Mouse (Mus musculus) ovary, postnatal 10 days (tissue): Measurements from ENCODE around the gene Xaf1.
"Not testable (repeated sequence)": the region's sequence is repeated elsewhere in the genome, so short reads cannot be mapped to it uniquely, and the experiment has no call there.

Experiments
- DNase-seq: peaks from one replicate; pipeline ENCODE4 v3.0.0; 2022; ENCODE audit warnings: low spot score

Gene Xaf1

DNA sequence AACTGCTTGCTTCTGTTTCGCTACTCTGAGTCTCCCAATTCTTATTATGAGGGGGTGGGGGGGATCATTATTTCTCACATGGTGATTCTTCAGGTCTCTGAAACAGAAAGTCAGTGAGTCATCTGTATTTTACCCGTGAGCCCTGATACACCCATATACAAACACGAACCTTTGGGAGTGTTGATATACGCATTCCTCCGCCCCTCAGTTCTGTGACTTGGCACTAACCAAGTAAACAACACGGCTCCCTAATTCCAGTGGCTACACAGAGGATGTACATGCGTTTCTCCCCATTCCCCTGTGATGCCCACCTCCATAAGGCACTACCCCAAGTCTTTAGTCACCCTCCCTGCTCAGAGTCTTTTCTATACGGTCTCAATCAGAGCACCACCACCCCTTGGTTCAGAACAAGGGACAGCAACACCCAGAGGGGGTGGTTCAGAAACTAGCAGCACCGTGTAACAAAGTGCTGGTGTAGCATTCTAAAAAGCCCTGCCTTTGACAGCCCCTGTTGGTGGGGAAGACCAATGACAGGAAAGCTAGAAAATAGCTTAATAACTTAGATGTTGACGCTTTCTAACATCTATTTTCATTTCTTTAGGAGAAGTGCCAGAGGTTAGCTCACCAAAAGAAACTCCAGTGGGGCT is 10.0 kb downstream of the Xaf1 start:
- DNase-seq = no peak

DNA sequence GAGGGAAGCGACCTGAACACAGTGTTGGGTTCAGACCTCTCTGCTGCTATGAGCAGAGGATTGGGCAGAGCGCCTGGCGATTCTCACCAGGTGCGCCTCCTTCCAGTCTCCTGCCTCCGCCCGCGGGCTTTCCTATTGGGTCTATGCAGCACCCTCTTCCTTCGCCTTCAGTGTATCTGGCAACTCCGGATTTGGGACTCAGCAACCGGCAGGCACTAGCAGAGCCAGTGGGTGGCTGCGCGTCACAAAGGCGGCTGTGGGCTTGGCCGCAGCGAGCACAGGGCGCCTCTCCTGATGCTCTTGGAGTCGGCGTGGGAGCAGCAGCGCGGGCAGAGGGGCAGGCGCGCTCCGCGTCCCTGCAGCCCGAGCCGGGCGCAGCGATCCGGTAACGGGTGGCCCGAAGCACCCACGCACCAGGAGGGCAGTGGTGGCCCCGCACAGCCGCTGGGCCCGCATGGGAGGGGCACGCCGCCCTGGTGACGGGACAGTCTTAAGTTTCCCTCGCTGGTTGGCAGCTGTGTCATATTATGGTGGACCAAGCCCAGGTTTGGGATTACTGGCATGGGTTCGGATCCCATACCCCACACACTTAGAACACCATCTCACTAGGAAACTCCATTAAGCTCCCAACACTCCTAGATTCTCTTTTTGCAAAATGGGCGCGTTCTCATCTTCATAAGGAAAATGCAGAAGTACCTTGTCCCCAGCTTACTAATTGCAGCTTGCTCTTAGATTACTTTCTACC is 12.9 kb downstream of the Xaf1 start, which contains the start of gene Fbxo39:
Fbxo39 (plus strand) TSS at position 294 of the 745 bp plus-strand sequence.
- no peak for DNase-seq

DNA sequence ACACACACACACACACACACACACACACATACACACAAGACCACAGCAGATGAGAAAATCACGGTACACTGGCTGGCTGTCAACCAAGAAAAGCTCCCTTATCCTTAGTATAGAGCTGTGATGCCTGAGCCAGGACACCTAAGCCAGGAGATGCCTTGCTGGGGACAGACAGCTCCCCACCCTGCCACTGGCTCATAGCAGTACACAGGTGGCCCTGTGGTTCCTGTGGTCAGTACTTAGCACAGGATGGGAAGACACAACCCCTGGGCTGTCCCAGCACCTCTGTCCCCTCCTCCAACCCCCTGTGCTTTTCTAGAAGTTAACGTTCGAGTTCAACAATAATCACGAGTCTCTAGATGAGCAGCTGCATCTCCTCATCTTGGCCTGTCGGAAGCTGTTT is 16.6 kb downstream of the Xaf1 start:
- DNase-seq = no peak

DNA sequence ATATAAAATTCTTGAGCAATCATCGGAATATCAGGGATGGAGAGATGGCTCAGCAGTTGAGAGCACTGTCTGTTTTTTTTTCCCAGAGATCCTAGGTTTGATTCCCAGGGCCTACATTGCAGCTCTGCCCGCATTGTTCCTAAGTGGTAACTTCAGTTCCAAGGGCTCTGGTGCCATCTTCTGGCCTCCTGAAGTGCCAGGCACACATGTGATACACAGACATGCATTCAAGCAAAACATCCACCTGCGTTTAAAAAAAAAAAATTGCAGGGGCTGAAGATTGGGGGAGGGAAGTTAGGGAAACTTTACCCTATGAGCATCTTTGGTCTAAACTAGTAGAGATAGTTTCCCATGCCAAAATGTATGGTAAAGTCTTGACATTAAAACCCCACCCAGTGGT is 23.0 kb downstream of the Xaf1 start:
- DNase-seq = no peak

DNA sequence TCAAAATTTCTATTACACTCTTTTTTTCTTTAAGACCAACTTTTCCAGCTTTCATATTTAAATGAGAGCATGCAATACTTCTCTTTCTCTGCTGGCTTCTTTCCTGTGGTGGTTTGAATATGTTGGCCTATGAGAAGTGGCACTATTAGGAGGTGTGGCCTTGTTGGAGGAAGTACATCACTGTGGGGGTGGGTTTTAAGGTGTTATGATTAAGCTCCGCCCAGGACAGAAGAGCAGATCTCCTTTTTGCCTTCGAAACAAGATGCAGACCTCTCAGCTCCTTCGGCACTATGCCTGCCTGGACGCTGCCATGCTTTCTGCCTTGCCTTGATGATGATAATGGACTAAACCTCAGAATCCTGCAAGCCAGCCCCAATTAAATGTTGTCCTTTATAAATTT is 24.3 kb downstream of the Xaf1 start:
- DNase-seq = no peak

DNA sequence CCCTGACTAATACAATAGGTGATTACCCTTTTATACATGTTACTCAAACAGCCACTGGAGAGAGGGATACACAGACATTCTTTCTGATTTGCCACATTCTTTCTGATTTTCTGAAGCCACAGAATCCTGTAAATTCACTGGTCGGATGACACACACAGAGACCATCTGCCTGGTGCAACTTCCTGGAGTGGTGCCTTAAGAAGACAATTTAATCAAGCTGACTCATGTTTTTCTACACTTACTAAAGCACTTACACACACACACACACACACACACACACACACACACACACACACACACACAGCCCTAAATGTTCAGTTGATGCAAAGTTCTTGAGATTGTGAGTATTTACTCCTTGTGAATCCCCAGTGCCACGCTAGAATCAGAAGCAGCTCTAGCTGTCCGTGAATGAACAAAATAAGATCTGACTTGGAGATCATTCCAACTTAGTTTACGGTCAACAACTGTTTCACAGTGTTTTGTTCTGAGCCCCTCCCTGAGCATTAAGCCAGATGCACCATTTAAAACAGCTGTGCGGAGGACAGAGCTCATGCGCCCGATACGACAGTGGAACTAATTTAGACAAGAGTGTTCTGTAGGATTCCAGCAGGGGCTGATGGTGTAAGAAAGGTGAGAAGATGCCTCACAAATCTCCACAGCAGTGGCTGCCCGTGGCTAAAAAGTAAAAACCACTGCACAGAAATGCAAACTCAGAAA is 31.7 kb downstream of the Xaf1 start:
- no peak for DNase-seq

DNA sequence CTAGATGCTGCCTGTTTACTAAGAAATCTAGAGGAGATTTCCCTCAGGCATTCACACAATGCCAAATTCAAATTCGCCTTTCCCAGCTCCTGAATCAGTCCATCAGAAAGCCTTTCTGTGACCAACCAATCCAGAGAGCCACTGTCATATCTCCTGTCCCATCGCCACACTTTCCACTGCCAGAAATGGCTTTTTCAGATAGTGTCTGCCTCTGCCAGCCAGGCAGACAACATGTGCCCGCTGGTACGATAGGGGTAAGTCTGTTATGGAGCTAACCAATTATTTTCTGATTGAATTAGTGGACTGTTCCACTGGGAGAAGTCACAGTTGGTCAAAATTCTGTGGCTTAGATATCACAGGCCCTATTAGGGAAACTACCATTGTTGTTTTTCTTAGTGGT is 33.2 kb downstream of the Xaf1 start:
- no peak for DNase-seq

DNA sequence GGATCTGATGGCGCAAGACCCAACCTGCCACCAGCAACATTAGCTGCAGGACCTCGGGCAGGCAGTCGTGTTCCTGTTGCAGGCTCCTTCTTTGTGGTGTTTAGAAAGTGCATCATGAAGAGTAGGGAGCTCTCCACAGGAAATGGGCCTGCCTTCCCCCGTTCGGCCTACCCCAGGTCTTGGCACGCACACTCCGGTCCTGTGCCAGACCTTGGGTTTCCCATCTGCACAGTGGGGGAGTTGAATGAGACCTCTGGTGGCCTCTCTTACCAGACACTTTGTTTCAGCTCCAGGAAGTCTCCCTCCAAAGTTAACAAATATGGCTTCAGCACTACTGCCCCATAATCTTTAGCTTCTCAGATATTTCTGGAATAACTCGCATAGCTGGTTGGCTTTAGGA is 35.3 kb downstream of the Xaf1 start:
- no peak for DNase-seq

DNA sequence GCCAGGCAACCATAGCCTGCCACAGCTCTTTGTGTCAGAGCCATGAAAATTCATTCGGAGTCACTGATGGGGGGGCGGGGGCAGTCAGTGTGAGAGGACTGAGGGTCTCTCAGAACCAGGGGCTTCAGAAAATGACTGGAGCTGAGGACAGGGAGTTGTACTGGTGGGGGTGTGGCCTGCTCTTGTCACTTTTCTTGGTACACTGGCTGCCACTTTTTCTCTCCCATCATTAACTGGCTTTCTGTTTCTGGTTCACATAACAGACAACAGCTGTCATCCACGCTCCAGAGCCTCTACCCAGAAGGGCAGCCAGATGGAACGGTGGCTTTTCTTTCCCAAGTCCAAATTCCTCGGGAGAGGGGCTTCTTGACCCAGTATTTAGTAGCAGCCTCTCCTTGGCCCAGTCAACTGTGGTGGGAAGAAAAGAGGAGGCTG is 37.0 kb downstream of the Xaf1 start:
- DNase-seq = no peak

DNA sequence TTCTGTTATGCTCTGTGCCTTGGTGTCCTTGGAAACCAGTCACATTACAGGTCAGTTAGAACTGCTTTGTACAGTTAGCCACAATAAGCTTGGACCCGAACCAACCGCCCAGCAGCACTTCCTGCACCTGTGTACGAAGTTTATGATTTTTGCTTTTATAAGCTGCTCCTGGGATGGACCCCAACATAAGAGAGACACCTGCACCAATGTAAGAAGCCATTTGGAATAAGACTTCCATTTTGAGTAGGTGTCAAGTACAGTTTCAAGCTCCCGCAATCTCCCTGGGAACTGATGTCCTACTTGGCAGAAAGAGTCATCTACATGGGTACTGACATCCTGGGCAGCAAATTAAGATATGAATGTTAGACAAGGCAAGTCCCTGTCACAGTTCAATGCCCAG is 38.3 kb downstream of the Xaf1 start:
- DNase-seq = no peak

DNA sequence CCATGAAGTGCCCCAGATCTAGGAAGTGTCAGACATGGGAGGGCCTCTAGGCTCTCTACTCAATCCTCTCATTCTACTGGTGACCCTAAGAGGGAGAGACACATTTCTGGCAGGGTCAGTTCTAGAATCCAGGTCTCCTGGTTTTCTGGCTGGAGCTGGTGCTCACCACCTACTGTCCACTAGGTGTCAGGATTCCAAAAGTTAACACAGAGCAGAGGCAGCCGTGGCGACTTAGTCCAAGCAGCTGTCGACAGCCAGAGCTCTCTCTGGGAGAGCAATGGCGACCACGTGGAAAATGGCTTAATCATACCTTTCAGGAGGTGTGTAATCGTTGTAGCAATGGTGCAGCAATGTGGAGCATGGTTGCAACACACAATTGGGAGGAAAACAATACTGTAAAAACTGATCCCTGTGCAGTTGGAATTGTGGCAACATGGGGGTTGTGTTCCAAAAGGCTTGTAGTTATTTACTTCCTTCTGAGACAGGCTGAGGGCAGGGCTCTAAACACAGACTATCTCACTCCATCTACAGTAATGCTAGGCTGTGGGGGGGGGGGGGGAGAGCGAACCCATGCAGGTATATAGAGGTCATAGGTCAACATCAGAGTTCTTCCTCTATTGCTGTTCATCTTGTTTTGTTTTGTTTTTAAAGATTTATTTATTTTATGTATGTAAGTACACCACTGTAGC is 41.3 kb downstream of the Xaf1 start:
- peak; percentile 19 for DNase-seq

DNA sequence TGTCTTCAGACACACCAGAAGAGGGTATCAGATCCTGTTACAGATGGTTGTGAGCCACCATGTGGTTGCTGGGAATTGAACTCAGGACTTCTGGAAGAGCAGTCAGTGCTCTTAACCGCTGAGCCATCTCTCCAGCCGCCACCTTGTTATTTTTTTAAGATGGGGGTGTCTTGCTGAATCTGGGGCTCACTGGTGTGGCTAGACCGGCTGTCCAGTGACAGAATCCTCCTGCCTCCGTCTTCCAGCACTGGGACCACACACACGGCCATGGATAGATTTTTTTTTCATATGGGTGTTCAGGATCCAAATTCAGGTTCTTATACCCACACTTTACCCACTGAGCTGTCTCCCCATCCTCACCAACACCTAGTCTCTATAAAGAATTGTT is 41.8 kb downstream of the Xaf1 start:
- not testable (repeated sequence) for DNase-seq

DNA sequence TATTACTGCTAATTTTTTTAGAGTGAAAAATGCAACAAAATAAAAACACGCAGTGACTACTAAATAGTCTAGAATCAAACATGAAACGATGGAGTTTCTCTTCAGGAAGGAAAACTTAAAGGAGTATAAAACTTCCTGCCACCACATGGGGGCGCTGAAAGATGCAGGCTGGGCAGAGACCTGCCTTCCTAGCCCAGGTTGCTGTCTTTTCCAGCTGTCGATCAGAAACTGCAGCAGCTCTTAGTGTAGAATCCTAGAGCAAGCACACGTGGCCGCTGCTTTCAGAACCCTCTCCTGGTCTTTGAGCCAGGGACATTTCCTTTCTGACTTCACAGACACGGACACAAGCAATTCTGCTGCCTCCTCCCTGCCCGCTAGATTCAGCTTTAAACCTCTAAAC is 42.5 kb downstream of the Xaf1 start:
- DNase-seq = no peak

DNA sequence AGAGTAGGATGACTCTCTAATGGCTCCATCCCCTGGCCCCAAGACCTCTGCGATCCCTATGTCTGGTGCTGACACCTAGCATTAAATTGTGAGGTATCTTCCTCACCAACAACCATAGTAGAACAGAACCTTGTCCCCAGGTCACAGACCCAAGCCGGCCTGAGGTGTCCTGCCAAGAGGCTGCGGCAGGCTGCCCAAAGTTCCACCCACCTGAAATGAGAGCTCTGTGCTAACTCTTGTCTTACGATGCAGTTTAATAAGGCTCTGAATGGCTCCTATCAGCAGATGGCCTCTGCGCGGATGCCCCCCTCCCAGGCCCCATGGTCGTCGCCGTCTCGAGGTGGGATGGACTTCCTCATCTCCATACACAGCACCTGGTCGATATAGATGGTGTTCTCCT is 43.1 kb downstream of the Xaf1 start:
- no peak for DNase-seq

DNA sequence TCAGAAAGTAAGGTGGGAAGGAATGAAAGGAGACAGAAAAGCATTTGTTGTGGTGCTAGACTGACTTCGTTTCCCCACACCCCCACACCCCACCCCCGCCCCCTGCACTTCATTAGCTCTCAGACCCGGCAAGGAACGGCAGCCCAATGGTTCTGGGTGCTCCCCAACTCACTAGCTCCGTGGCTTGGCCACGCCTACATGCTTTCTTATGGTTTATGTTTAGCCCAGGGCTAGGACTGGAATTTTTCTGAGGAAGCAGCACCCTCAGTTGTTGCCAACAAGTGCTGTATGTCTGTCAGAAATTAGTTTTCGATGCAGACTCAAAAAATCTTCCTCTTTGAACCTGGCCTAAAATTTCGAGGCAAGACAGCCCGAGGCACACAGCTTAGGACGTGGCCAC is 47.1 kb downstream of the Xaf1 start:
- DNase-seq = no peak

DNA sequence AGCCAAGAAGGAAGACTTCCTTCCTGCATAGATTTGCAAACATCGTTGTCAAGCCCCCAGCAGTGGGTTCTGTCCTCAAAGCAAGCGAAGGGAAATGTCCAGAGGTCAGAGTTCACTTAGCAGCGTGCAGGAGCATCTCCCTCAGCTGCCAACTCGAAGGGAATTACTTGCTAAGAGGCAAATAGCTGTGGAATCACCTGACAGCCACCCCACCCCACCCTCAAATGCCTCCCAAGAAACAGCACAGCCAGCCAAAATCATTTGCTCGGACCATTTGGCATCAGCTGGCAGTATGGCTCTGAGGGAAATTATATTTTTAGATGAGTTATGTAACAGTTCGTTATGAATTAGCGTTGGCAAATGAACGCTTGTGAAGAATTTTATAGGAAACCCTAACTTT is 47.6 kb downstream of the Xaf1 start:
- no peak for DNase-seq

DNA sequence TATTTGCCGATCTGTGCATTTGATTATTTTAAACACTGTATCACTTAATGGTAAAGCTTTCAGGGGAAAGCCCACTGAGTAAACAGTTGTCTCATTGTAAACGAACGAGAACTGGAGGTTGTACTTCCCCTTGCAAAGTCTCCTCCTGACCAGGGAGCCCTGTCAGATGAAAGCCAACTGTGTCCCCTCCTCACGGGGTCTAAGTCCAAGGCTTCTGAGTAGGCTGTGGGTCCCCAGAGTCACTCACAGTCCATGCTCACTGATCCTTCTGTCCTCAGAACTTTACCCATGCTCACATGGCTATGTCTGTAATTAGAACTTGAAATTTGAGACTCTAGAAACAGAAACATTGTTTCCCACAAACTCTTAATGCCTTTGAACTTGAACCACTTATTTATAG is 48.2 kb downstream of the Xaf1 start:
- DNase-seq = no peak

DNA sequence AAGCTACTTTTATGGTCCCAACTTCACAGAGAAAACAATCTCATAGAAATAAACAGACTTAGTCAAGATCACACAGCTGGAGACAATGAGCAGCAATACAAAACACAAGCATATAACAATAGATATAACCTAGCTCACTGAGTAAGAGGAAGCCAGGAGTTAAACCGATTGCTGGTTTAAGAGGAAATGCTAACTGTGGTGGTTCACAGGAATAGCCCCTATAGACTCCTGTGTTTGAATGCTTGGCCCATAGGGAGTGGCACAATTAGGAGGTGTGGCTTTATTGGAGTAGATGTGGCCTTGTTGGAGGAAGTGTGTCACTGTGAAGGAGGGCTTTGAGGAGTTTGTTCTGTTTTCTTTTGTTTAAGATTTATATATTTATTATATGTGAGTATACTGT is 50.8 kb downstream of the Xaf1 start:
- no peak for DNase-seq

DNA sequence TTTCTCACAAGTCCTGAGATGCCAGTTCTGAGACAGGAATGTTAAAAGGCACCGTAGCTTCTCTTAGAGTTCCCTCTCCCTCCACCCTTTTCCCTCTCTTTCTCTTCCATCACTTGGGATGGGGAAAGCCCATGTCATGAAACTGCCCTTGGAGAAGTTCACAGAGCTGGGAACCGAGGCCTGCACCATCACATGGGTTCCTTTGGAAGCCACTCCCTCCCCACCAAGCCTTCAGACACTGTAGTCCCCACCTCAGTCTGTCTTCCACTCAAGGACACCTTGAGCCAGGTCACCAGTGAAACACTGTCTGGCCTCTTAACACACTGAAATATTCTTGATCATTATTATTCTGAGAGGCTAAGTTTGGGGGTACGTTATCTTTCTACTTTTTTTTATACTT is 51.8 kb downstream of the Xaf1 start:
- no peak for DNase-seq

DNA sequence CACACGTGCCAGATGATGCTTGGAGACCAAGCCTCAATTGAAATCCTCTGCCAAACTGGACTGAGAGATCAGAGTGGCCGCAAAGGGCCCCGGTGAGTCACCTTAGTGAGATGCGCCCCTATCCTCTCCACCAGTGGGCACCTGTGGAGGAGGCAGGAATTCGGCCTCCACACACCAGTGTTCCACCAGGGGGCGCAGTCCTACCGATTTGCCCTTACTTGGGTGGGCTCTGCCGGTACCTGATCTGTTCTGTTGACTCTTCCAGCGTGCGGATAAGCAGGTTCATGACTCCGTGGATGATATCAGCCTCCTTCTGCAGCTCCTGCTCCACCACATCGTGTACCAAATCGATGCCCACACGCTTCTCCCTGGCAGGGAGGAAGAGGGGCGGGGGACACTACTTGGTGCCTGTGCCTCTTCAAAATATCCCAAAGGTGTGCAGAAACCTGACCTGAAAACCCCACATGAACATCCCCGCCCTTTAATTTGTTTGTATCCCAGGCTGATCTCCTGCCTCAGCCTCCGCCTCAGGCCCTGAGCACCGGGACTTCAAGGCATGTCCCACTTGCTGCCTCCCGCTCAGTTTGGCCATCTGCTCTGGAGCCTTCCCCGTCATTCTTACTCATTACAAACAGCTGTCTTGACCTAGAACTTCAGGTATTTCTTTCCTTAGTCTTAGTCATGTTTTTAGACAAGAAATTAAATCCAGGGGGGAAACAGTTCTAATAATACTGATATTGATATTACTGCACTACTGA is 53.7 kb downstream of the Xaf1 start:
- DNase-seq = peak; percentile 65

DNA sequence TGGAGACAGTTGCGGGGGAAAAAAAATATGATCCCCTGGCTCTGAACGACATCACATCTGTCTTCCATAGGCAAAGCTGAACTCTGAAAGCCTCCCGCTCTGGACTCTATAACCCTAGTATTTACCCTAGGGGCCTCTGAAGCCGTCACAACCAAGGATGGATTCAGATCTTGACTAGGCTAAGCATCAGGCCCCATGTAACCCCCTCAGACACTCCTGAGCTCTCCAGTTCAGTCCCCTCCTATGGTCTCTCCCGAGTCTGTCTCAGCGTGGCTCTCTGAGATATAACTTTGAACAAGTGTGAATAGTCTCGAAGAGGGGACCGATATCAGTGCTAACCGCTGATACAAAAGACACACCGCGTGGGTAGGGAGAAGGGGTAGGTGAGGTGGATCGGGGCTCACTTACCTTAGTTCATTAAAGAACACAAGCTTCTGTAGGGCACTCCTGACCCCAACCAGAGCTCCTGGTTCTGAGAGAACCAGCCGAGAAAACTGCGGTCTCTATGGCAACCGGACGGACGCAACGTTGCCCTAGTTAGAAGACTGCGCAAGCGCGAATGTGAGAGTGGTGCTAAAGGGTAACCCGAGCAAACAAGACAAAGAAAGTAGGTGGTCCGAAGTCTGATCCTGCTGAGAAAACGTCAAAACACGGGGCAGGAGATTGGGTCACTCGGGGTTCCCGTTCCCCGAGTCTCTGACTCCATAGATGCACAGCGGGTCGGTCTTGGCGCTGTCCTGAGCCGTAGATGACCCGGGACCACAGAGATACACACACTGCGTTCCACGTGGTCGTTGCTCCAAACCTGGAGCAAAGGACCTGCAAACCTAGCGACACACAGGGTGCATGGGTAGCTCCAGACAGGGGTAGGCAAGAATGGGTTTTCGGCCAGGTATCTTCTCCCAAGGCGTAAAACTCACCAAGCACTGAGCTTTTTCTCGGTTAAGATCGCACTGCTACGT is 60.2 kb downstream of the Xaf1 start:
- peak; percentile 32 for DNase-seq
